Mouse (Mus musculus): ENCODE data around the gene Hmg20b. TPM values are rescaled to one million over a fixed set of nuclear protein-coding genes. Genes with fewer than 3 reads are reported as not detected.

Hmg20b gene
- total and polyA plus RNA-seq, 2 experiments from 2014 or later = 20.8 to 36.8 TPM

DNA sequence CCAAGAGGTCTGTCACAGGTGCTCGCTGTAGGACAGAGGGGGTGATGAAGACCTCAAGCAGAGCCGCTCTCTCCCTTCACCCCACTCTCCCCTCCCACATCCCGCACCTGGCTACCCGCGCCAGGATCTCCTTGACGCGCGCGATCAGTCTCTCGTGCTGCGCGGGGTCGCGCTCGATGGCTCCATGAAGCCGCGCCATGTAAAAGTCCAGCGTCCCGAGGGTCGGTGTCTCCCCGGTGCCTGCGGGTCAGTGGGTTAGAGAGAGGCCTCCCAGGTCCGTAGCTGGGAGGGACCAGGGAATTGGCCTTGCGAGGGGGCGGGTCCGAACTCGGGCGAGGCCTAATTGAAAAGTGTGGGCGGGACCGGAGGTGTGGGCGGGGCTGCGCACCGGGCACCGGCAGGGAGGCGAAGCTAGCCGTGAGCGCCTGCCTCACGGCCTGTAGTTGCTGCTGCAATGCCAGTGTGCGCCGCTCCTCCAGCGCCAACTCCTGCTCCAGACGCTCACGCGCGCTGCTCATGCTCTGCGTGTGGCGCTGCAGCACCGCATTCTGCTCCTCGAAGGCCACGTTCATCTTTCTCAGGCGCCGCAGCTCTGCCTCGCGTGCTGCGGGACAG, 3.7 kb downstream of the Hmg20b start:
- H3K4me1 ChIP-seq (ENCODE audit: insufficient read depth, low read length) = peaks cover 9% of the 10 kb centered on the region
- peak overlapping the region; percentile 50 for H3K4me2 ChIP-seq (ENCODE audit: low read depth, low read length)
- peak overlapping the region; percentile 32 for H3K4me3 ChIP-seq (ENCODE audit: low read length)
- peak overlapping the region; percentile 20; the same call in 1 of the 2 replicates for H3K27ac ChIP-seq
- ATAC-seq (peak; percentile 21; the same call in 1 of the 2 replicates), DNase-seq (ENCODE audit: low spot score) (peak; percentile 84)
- TF ChIP-seq CTCF (IDR thresholded peaks at IDR 0.05; ENCODE audit: low read depth) = peak; percentile 65
- WGBS = 12% methylated on average over 54 of the region's 55 CpGs
- no peaks in the 10 kb centered on the region for H3K36me3 ChIP-seq (ENCODE audit: insufficient read depth, low read length)
- H3K9me3 ChIP-seq (ENCODE audit: low read length) = no peaks in the 10 kb centered on the region
- H3K9ac ChIP-seq (replicated peaks; ENCODE audit: low read length) = peak overlapping the region; percentile 13; the same call in 1 of the 2 replicates
- peaks cover 31% of the 10 kb centered on the region; the same call in 1 of the 2 replicates for H3K27me3 ChIP-seq (ENCODE audit: insufficient read depth, low read length)

DNA sequence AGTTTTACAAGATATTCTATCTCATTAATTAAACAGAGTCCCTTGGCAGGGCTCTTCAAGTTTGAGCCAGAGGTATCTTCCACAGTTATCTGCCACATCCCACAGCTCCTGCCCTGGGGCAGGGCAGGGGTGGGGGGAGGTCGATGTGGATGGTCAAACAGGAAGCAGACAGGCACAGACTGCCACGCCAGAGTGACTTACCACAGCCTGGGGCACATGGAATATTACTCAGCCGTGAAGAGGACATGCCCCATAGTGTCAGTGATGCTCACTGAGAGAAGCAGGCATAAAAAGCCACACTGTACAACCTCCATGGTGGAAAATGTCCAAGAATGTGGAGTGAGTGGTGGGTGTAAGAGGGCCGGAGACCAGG, 5.1 kb downstream of the Hmg20b start:
- no peak for DNase-seq (ENCODE audit: low spot score)
- Histone ChIP-seq H3K4me2 (ENCODE audit: low read depth, low read length) (no peak overlapping the region), H3K27me3 (ENCODE audit: insufficient read depth, low read length) (peaks cover 31% of the 10 kb centered on the region; the same call in 1 of the 2 replicates), H3K36me3 (ENCODE audit: insufficient read depth, low read length) (no peaks in the 10 kb centered on the region), H3K4me3 (ENCODE audit: low read length) (no peak overlapping the region), H3K4me1 (ENCODE audit: insufficient read depth, low read length) (peaks cover 9% of the 10 kb centered on the region), H3K9me3 (ENCODE audit: low read length) (no peaks in the 10 kb centered on the region), H3K27ac (no peak overlapping the region), H3K9ac (replicated peaks; ENCODE audit: low read length) (no peak overlapping the region)
- TF ChIP-seq CTCF (IDR thresholded peaks at IDR 0.05; ENCODE audit: low read depth) = no peak
- ATAC-seq = no peak
- WGBS = 86% methylated on average over 4 of the region's 4 CpGs

- H3K36me3 ChIP-seq (ENCODE audit: insufficient read depth, low read length) = no peaks in the 10 kb centered on the region
- DNase-seq (ENCODE audit: low spot score) (no peak), ATAC-seq (no peak)
- no peak overlapping the region for H3K4me3 ChIP-seq (ENCODE audit: low read length)
- 49% methylated on average over 8 of the region's 8 CpGs for WGBS
- peaks cover 31% of the 10 kb centered on the region; the same call in 1 of the 2 replicates for H3K27me3 ChIP-seq (ENCODE audit: insufficient read depth, low read length)
- no peaks in the 10 kb centered on the region for H3K9me3 ChIP-seq (ENCODE audit: low read length)
- peak; percentile 54 for TF ChIP-seq CTCF (IDR thresholded peaks at IDR 0.05; ENCODE audit: low read depth)
- peaks cover 5% of the 10 kb centered on the region for H3K4me1 ChIP-seq (ENCODE audit: insufficient read depth, low read length)
- no peak overlapping the region for H3K9ac ChIP-seq (replicated peaks; ENCODE audit: low read length)
- H3K27ac ChIP-seq = no peak overlapping the region
- no peak overlapping the region for H3K4me2 ChIP-seq (ENCODE audit: low read depth, low read length)
Measured at GRCm38 (mm10) chr10:81344421-81345161, 5.7 kb downstream of the Hmg20b start.

DNA sequence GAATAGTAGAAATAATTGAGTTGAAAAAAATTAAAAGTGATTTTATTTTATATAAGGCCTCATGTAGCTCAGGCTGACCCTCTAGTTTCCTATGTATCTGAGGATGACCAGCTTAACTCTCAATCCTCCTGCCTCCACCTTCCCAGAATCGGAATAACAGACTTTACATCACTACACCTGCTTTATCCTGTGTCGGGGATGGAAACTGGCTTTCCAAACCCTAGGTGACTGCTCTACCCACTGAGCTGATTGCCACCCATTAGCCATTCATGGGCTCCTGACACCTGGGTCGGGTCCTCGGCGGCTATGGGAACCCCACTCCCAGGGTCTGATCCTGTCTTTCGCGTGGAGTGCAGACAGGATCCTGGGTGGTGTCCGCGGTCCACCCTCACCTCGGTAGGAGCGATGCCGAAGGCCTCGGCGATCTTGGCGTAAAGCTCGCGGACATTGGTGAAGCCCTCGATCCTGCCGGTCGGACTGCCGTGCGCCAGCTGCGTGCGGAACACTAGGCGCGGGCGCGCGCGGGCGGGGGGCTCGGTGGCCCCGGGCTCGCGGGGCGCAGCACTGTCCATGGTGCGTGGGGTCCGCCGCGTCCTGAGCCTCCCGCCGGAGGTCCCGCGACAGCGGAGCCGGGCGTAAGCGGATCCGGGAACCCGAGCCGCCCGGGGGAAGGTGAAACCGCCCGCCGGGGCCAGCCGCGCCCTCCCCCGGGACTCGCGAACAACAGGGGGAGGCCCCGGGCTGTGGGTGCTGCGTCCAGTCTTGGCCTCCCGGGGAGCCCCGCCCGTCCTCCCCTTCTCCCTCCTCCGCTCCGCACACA, 7.4 kb downstream of the Hmg20b start, which contains the start of gene Gipc3:
Gene Gipc3, minus strand, starts transcription at position 581 of the 820 bp plus-strand sequence.
- Histone ChIP-seq H3K36me3 (ENCODE audit: insufficient read depth, low read length) (no peaks in the 10 kb centered on the region), H3K4me2 (ENCODE audit: low read depth, low read length) (peak within 1 kb of the TSS; percentile 60), H3K4me1 (ENCODE audit: insufficient read depth, low read length) (no peaks in the 10 kb centered on the region), H3K4me3 (ENCODE audit: low read length) (peak within 1 kb of the TSS; percentile 35), H3K27ac (no peak within 1 kb of the TSS), H3K9me3 (ENCODE audit: low read length) (no peaks in the 10 kb centered on the region), H3K9ac (replicated peaks; ENCODE audit: low read length) (peak within 1 kb of the TSS; percentile 47; the same call in 1 of the 2 replicates), H3K27me3 (ENCODE audit: insufficient read depth, low read length) (peaks cover 28% of the 10 kb centered on the region; the same call in 1 of the 2 replicates)
- DNase-seq (ENCODE audit: low spot score) (no peak), ATAC-seq (no peak)
- 7% methylated on average over 49 of the region's 67 CpGs for WGBS
- no peak for TF ChIP-seq CTCF (IDR thresholded peaks at IDR 0.05; ENCODE audit: low read depth)

DNA sequence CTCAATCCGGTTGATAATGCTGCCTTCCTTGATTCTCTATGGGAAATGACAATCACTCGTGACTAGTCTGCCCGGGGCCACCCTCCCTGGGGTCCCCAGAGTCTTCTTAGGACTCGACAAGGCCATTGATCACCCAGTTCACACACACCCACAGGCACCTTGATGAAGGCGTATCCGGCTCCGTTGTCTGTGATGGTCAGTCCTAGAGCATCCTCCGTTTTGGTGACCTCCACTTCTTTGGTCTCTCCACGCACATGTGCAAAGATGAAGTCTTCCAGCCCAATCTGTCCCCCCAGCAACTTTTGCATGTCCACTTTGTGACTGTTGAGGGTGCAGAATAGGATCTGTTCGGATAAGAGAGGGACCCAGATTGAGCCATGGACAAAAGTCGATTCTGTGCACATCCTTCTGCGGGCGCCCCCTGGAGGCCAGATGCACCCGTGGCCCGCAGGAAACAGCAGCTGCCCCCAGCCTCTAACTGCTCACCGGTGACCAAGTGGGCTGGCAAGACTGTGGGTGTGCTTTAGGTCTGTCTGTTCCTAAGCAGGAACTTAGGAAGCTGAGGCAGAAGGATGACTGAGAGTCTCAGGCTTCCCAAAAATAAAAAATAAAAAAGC, 8.8 kb downstream of the Hmg20b start:
- Histone ChIP-seq H3K36me3 (ENCODE audit: insufficient read depth, low read length) (no peaks in the 10 kb centered on the region), H3K4me1 (ENCODE audit: insufficient read depth, low read length) (0 out of 2 replicates have a peak, but pooled peaks cover 1% of the 10 kb centered on the region), H3K27ac (no peak overlapping the region), H3K4me3 (ENCODE audit: low read length) (no peak overlapping the region), H3K9ac (replicated peaks; ENCODE audit: low read length) (no peak overlapping the region), H3K4me2 (ENCODE audit: low read depth, low read length) (no peak overlapping the region), H3K27me3 (ENCODE audit: insufficient read depth, low read length) (peaks cover 28% of the 10 kb centered on the region; the same call in 1 of the 2 replicates), H3K9me3 (ENCODE audit: low read length) (no peaks in the 10 kb centered on the region)
- WGBS = 34% methylated on average over 16 of the region's 16 CpGs
- DNase-seq (ENCODE audit: low spot score) = peak; percentile 64
- no peak for ATAC-seq
- TF ChIP-seq CTCF (IDR thresholded peaks at IDR 0.05; ENCODE audit: low read depth) = peak; percentile 79
